Mouse (Mus musculus) heart, postnatal 0 days (tissue): ENCODE results near the gene Tnrc18. TPM values are rescaled to one million over a fixed set of nuclear protein-coding genes. Genes with fewer than 3 reads are reported as not detected.

Experiments
- ATAC-seq: fragments of 200-750 bp; cut with Nextera tagmentation; 2 replicates; pipeline ENCODE4 v1.8.0; 2017; ENCODE audit warnings: low read depth, moderate number of reproducible peaks, moderate library complexity; ENCODE audit not compliant: insufficient read depth
- DNase-seq: peaks from one replicate; pipeline ENCODE4 v3.0.0-alpha.2; 2016; ENCODE audit warnings: low spot score
- H3K27ac ChIP-seq: fragments of 300-500 bp; sonication (generic); 2 replicates; pipeline ENCODE4 v1.5.1; 2014; ENCODE audit warnings: low read depth, mild to moderate bottlenecking
- H3K27me3 ChIP-seq: fragments of 300-500 bp; sonication (generic); 2 replicates; pipeline ENCODE4 v1.6.1; 2014; ENCODE audit warnings: low read length, mixed read lengths; ENCODE audit not compliant: control insufficient read depth, insufficient read depth
- H3K36me3 ChIP-seq: fragments of 300-500 bp; sonication (generic); replicated peaks from 2 replicates; pipeline ENCODE4 v1.6.1; 2014; ENCODE audit warnings: low read length, mixed read lengths; ENCODE audit not compliant: control insufficient read depth, insufficient read depth
- H3K4me1 ChIP-seq: fragments of 300-500 bp; sonication (generic); 2 replicates; pipeline ENCODE4 v1.6.1; 2014; ENCODE audit warnings: antibody characterized with exemption; ENCODE audit not compliant: control insufficient read depth, insufficient read depth
- H3K4me2 ChIP-seq: fragments of 300-500 bp; sonication (generic); 2 replicates; pipeline ENCODE4 v1.6.1; 2014; ENCODE audit warnings: low read depth, mild to moderate bottlenecking, low read length, moderate library complexity
- H3K4me3 ChIP-seq: fragments of 300-500 bp; sonication (generic); 2 replicates; pipeline ENCODE4 v1.5.1; 2014; ENCODE audit warnings: low read depth, low read length
- H3K9ac ChIP-seq: fragments of 300-500 bp; sonication (generic); replicated peaks from 2 replicates; pipeline ENCODE4 v1.6.1; 2014; ENCODE audit warnings: low read depth, low read length, mixed read lengths
- H3K9me3 ChIP-seq: fragments of 300-500 bp; sonication (generic); replicated peaks from 2 replicates; pipeline ENCODE4 v1.6.1; 2016; ENCODE audit warnings: low read length; ENCODE audit not compliant: control insufficient read depth
- CTCF ChIP-seq: IDR thresholded peaks from 2 replicates; pipeline ENCODE4 v1.5.1; 2016; ENCODE audit warnings: antibody characterized with exemption, control low read depth, low read depth
- EP300 ChIP-seq: IDR thresholded peaks from 2 replicates; pipeline ENCODE4 v1.6.1; 2016; ENCODE audit warnings: antibody characterized with exemption, low read depth
- WGBS: fragments of 180-500 bp; shearing (Covaris S2); extraction: QIAGEN DNeasy Blood & Tissue Kit; methylation state at CpG from one replicate; pipeline ENCODE4 v1.1.7; 2014; 5-methylcytosine and 5-hydroxymethylcytosine counted together
- polyA plus RNA-seq: library from polyadenylated mRNA; unstranded; fragments of >200 nt; fragmentation: Nextera tagmentation; extraction: Ambion mirVana; gene quantifications from 2 replicates; pipeline ENCODE4 v1.2.1, GENCODE M21; 2015
- total RNA-seq: library from RNA; depleted of rRNA; stranded (reverse); fragments of >200 nt; gene quantifications from 2 replicates; pipeline ENCODE4 v1.2.3, GENCODE M21; 2014; ENCODE audit warnings: low replicate concordance

The Tnrc18 gene
- total and polyA plus RNA-seq, 2 experiments from 2014 or later: 10.4 to 69.3 TPM

- Histone ChIP-seq H3K9ac (no peak overlapping the region), H3K27me3 (no peaks in the 10 kb centered on the region), H3K36me3 (peaks cover 42% of the 10 kb centered on the region), H3K4me3 (no peak overlapping the region), H3K4me2 (no peak overlapping the region), H3K9me3 (no peaks in the 10 kb centered on the region), H3K27ac (no peak overlapping the region), H3K4me1 (no peaks in the 10 kb centered on the region)
- ATAC-seq (no peak), DNase-seq (no peak)
- TF ChIP-seq EP300 (no peak), CTCF (no peak)
- 89% methylated on average over 7 of the region's 7 CpGs for WGBS
Measured at GRCm38 (mm10) chr5:142724265-142724664, 93.2 kb downstream of the Tnrc18 start.

- peaks cover 35% of the 10 kb centered on the region for H3K36me3 ChIP-seq
- DNase-seq (peak; percentile 79), ATAC-seq (peak; percentile 55; the same call in 1 of the 2 replicates)
- no peaks in the 10 kb centered on the region for H3K4me1 ChIP-seq
- peak overlapping the region; percentile 32; the same call in 1 of the 2 replicates for H3K4me2 ChIP-seq
- H3K27me3 ChIP-seq: no peaks in the 10 kb centered on the region
- no peak overlapping the region for H3K4me3 ChIP-seq
- no peak overlapping the region for H3K27ac ChIP-seq
- H3K9ac ChIP-seq: no peak overlapping the region
- WGBS: 15% methylated on average over 7 of the region's 7 CpGs
- H3K9me3 ChIP-seq: no peaks in the 10 kb centered on the region
- no peak; the same call in 1 of the 2 replicates for TF ChIP-seq EP300
- TF ChIP-seq CTCF: peak; percentile 75
Measured at GRCm38 (mm10) chr5:142723520-142724133, 93.8 kb downstream of the Tnrc18 start.

DNA sequence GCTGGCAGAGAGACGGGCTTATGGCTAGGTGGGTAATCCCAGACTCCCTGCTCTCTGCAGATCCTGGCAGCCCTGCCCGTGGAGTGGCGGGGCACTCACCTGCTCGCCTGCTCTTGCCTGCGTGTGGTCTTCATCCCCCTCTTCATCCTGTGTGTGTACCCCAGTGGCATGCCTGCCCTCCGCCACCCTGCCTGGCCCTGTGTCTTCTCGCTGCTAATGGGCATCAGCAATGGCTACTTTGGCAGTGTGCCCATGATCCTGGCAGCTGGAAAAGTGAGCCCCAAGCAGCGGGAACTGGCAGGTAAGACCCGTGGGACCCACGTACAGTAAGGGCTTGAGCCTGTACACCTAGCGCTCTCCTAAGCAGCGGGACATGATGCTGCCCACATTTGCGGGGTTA lies 97.6 kb downstream of the Tnrc18 start:
- Histone ChIP-seq H3K9ac (no peak overlapping the region), H3K36me3 (no peaks in the 10 kb centered on the region; the same call in 1 of the 2 replicates), H3K27me3 (no peaks in the 10 kb centered on the region), H3K4me1 (no peaks in the 10 kb centered on the region), H3K4me3 (no peak overlapping the region), H3K27ac (no peak overlapping the region), H3K9me3 (no peaks in the 10 kb centered on the region), H3K4me2 (no peak overlapping the region)
- ATAC-seq (no peak), DNase-seq (no peak)
- 74% methylated on average over 13 of the region's 13 CpGs for WGBS
- TF ChIP-seq CTCF (no peak), EP300 (no peak)

GRCm38 (mm10) chr5:142718486-142718885 lies 99.0 kb downstream of the Tnrc18 start:
- no peak for DNase-seq
- no peaks in the 10 kb centered on the region for H3K36me3 ChIP-seq
- H3K9ac ChIP-seq: no peak overlapping the region
- no peak overlapping the region for H3K4me2 ChIP-seq
- ATAC-seq: no peak
- TF ChIP-seq CTCF (no peak), EP300 (no peak)
- WGBS: 47% methylated on average over 25 of the region's 25 CpGs
- H3K27me3 ChIP-seq: no peaks in the 10 kb centered on the region
- H3K27ac ChIP-seq: no peak overlapping the region
- no peak overlapping the region for H3K4me3 ChIP-seq
- H3K4me1 ChIP-seq: no peaks in the 10 kb centered on the region
- no peaks in the 10 kb centered on the region for H3K9me3 ChIP-seq

DNA sequence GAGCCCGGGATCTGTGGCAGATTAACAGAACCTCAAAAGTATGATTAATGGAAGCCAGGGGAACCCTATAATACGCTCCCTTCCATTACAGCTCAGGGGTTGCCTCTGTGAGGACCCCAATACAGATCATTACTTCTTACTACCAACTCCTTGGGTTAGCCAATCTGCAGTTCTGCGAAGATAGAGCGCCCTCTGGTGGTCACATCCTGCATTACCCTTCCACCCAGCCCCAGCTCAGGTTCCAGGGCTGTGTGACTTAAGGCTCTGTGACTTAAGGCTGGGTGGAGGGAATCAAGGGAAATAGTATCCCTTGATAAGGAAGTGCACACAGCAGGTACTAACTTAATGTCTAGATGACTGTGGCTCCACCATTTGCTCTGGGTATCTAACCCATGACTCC lies 99.4 kb downstream of the Tnrc18 start:
- ATAC-seq (peak; percentile 40), DNase-seq (no peak)
- 10% methylated on average over 4 of the region's 4 CpGs for WGBS
- H3K36me3 ChIP-seq: no peaks in the 10 kb centered on the region
- TF ChIP-seq CTCF: peak; percentile 86
- TF ChIP-seq EP300: no peak
- H3K4me2 ChIP-seq: no peak overlapping the region
- no peak overlapping the region for H3K27ac ChIP-seq
- no peak overlapping the region for H3K4me3 ChIP-seq
- no peak overlapping the region for H3K9ac ChIP-seq
- no peaks in the 10 kb centered on the region for H3K27me3 ChIP-seq
- no peaks in the 10 kb centered on the region for H3K9me3 ChIP-seq
- H3K4me1 ChIP-seq: no peaks in the 10 kb centered on the region

DNA sequence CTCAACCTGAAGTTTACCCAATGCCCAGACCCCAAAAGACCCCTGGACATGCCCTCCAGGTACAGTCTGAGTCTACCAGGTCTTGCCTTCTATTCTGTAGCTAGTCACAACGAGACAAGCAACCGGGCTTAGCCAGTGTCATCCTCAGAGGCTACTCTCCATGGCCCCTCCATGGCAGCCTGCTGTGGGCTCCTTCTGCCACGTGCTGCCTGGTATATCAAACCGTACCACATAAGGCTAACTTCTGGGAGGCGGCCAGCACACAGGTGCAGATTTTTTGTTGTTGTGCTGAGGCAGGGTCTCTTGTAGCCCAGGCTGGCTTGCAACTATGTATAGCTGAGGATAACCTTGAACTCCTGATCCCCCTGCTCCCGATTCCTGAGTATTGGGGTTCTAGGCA lies 101.4 kb downstream of the Tnrc18 start:
- Histone ChIP-seq H3K36me3 (no peaks in the 10 kb centered on the region), H3K27me3 (no peaks in the 10 kb centered on the region), H3K4me2 (no peak overlapping the region), H3K9ac (no peak overlapping the region), H3K4me1 (no peaks in the 10 kb centered on the region), H3K4me3 (no peak overlapping the region), H3K27ac (no peak overlapping the region), H3K9me3 (no peaks in the 10 kb centered on the region)
- ATAC-seq (no peak), DNase-seq (no peak)
- TF ChIP-seq EP300: no peak
- 78% methylated on average over 6 of the region's 6 CpGs for WGBS
